Mouse (Mus musculus) limb, embryonic 13.5 days (tissue): ENCODE data around the gene Txnip. TPM values are rescaled to one million over a fixed set of nuclear protein-coding genes. Genes with fewer than 3 reads are reported as not detected.

Experiments
- ATAC-seq: fragments of 200-750 bp; cut with Nextera tagmentation; 2 replicates; pipeline ENCODE4 v1.8.0; 2017; ENCODE audit warnings: low read depth, moderate number of reproducible peaks, moderate TSS enrichment; ENCODE audit not compliant: low FRiP score
- H3K27ac ChIP-seq: fragments of 300-500 bp; sonication (generic); 2 replicates; pipeline ENCODE4 v1.5.1; 2015; ENCODE audit warnings: inconsistent platforms, mild to moderate bottlenecking, moderate library complexity
- H3K27me3 ChIP-seq: fragments of 300-500 bp; sonication (generic); 2 replicates; pipeline ENCODE4 v1.6.1; 2015; ENCODE audit warnings: mild to moderate bottlenecking, inconsistent platforms
- H3K36me3 ChIP-seq: fragments of 300-500 bp; sonication (generic); 2 replicates; pipeline ENCODE4 v1.6.1; 2015; ENCODE audit warnings: inconsistent platforms, mild to moderate bottlenecking, moderate library complexity
- H3K4me1 ChIP-seq: fragments of 300-500 bp; sonication (generic); 2 replicates; pipeline ENCODE4 v1.6.1; 2015; ENCODE audit warnings: inconsistent platforms
- H3K4me2 ChIP-seq: fragments of 300-500 bp; sonication (generic); replicated peaks from 2 replicates; pipeline ENCODE4 v1.6.1; 2015; ENCODE audit warnings: inconsistent platforms, mild to moderate bottlenecking, moderate library complexity
- H3K4me3 ChIP-seq: fragments of 300-500 bp; sonication (generic); 2 replicates; pipeline ENCODE4 v1.5.1; 2015; ENCODE audit warnings: moderate library complexity, mild to moderate bottlenecking, inconsistent platforms
- H3K9ac ChIP-seq: fragments of 300-500 bp; sonication (generic); 2 replicates; pipeline ENCODE4 v1.6.1; 2015; ENCODE audit warnings: mild to moderate bottlenecking, inconsistent platforms
- H3K9me3 ChIP-seq: fragments of 300-500 bp; sonication (generic); 2 replicates; pipeline ENCODE4 v1.6.1; 2016; ENCODE audit warnings: inconsistent platforms
- WGBS: fragments of 180-500 bp; shearing (Covaris S2); methylation state at CpG from one replicate; pipeline ENCODE4 v1.1.7; 2015; 5-methylcytosine and 5-hydroxymethylcytosine counted together
- polyA plus RNA-seq: library from polyadenylated mRNA; unstranded; fragments of >200 nt; fragmentation: Nextera tagmentation; extraction: Ambion mirVana; gene quantifications from 2 replicates; pipeline ENCODE4 v1.2.1, GENCODE M21; 2015

The Txnip gene
- polyA plus RNA-seq, 1 experiment from 2014 or later = 103 TPM

DNA sequence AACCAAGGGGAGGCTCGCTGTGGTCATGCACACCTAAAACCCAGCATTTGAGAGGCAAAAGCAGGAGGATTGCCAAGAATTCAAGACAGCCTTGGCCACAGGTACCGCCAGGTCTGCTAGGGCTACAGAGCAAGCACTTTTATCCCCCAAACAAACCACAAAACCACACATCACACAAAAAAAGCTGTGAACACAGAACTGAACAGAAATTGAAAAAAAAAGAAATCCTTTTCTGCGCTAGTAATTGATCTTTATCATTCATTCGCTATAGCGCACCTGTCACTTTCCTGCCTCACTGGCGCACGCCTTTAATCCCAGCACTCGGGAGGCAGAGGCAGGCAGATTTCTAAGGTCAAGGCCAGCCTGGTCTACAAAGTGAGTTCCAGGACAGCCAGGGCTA, 5.5 kb downstream of the Txnip start:
- Histone ChIP-seq H3K9ac (no peak overlapping the region), H3K27ac (no peak overlapping the region), H3K4me1 (peaks cover 39% of the 10 kb centered on the region), H3K9me3 (no peaks in the 10 kb centered on the region), H3K4me3 (no peak overlapping the region), H3K36me3 (peaks cover 26% of the 10 kb centered on the region), H3K4me2 (no peak overlapping the region), H3K27me3 (no peaks in the 10 kb centered on the region)
- no peak for ATAC-seq
- WGBS = 86% methylated on average over 8 of the region's 8 CpGs

DNA sequence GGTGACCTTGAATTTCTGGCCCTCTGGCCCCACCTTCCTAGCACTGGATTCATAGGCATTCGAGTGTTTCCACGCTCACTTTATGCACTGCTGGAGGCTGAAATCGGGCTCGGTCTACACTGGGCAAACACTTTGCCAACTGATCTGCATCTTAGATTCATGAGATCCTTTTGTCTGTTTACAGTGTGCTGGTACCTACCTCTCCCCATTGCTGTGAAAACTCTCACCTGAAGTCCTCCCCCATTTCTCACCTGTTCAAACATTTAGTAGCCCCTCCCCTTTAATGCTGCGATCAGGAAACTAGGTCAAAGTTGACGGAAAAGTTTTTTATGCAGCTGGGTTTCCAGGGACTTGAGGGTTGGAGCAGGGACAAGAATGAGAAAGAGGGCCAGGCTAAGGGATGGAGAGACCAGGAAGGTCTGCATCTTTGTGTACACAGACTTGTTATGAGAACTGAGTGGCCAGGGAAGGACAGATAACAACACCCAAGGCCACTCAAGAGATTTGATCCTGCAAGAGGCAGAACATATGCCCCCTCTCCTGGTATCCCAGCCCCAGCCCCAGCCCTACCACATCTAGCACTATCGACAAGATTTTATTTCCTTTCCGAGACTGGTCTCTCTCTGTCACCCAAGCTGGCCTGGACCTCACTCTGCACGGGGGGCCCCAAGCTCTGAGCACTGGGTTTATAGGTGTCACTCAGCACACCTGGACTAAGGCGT, 6.3 kb downstream of the Txnip start:
- H3K27ac ChIP-seq = peak overlapping the region; percentile 33; the same call in 1 of the 2 replicates
- H3K27me3 ChIP-seq = no peaks in the 10 kb centered on the region
- H3K9ac ChIP-seq = peak overlapping the region; percentile 25; the same call in 1 of the 2 replicates
- peaks cover 37% of the 10 kb centered on the region for H3K4me1 ChIP-seq
- H3K4me3 ChIP-seq = no peak overlapping the region
- no peak for ATAC-seq
- H3K4me2 ChIP-seq = peak overlapping the region; percentile 14; the same call in 1 of the 2 replicates
- H3K36me3 ChIP-seq = peaks cover 26% of the 10 kb centered on the region
- 46% methylated on average over 10 of the region's 10 CpGs for WGBS
- H3K9me3 ChIP-seq = no peaks in the 10 kb centered on the region

DNA sequence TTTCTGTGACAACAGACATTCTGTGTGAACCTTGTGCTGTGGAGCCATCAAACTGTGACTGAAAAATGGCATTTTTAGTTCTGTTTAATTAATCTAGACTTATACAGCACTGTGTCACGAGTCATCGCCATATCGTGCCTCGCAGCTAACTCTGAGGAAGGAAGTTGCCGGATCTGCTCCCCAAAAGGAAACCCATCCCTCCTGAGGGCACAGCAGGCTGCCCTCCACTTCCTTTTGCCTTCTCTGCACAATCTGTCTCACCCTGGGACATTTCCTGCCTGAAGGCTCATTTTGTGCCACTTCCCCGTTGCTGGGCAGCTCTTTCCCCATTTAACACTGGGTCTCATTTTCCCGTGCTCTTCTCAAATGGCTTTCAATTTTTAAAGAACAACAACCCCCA, 6.9 kb downstream of the Txnip start:
- 43% methylated on average over 7 of the region's 7 CpGs for WGBS
- Histone ChIP-seq H3K9ac (peak overlapping the region; percentile 25; the same call in 1 of the 2 replicates), H3K4me1 (peaks cover 32% of the 10 kb centered on the region), H3K4me3 (no peak overlapping the region), H3K4me2 (peak overlapping the region; percentile 14; the same call in 1 of the 2 replicates), H3K9me3 (no peaks in the 10 kb centered on the region), H3K36me3 (peaks cover 22% of the 10 kb centered on the region), H3K27me3 (no peaks in the 10 kb centered on the region), H3K27ac (no peak overlapping the region)
- no peak for ATAC-seq

DNA sequence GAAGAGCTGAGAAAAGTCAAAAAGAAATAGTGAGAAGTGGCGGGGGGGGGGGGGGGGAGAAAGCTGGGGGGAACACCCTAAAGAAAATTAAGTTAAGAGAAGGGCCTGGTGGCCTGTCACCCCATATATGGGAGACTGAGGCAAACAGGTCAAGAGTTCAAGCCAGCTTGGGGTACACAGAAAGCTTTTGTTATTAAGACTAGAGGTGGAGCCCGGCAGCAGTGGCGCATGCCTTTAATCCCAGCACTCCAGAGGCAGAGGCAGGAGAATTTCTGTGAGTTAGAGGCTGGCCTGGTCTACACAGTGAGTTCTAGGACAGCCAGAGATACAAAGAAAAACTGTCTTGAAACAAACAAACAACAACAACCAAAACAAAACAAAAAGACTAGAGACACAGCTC, 7.3 kb downstream of the Txnip start:
- no peak for ATAC-seq
- H3K4me2 ChIP-seq = no peak overlapping the region
- no peaks in the 10 kb centered on the region for H3K27me3 ChIP-seq
- peaks cover 17% of the 10 kb centered on the region for H3K36me3 ChIP-seq
- no peak overlapping the region for H3K4me3 ChIP-seq
- peaks cover 27% of the 10 kb centered on the region for H3K4me1 ChIP-seq
- no peak overlapping the region; the same call in 1 of the 2 replicates for H3K9ac ChIP-seq
- H3K9me3 ChIP-seq = no peaks in the 10 kb centered on the region
- WGBS = 81% methylated on average over 3 of the region's 3 CpGs
- H3K27ac ChIP-seq = no peak overlapping the region

DNA sequence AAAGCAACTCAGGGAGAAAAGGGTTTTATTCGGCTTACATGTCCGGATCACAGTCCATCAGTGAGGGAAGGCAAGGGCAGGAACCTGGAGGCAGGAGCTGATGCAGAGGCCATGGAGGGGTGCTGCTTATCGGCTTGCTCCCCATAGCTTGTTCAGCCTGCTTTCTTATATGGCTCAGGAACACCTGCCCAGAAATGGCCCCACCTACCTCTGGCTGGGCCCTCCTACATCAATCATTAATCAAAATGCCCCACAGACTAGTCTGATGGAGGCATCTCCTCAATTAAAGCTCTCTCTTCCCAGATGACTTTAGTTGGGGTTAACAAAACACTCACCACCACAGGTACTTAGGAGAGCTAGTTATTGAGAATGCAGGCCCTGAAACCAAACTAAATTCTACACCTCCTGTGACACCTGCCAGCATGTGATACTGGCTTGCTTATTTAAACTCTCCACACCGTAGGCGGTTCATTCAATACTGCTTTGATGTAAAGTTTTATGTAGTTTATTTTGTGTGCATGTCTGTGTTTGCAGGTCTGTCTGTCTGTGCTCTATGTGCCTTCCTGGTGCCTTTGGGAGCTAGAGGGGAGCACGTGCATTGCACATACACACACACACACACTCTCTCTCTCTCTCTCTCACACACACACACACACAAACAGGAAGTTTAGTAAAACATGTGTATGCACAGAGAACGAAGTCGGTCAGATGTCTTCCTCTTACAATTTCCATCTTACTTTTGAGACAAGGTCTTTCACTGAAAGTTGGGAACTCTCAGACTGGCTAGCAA, 9.1 kb downstream of the Txnip start:
- no peak overlapping the region for H3K4me2 ChIP-seq

DNA sequence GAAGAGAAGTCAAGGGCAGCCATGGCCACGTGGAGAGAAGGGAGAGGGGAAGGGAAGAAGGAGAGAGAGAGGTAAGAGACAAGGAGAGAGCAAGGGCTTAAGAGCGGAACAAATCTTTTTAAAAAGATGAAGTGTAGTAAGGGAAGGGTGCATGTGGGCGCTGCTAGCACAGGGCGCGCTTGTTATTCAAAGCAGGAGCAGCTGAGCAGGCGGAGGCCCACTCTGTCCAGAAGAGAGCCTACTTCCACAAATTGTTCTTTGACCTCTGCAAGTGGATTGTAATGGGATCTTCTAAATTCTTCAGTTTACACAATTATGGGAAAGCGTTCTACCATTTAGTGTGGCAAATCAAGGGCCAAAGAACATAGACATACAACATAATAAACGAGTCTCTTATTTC, 10.8 kb downstream of the Txnip start:
- 86% methylated on average over 8 of the region's 8 CpGs for WGBS
- Histone ChIP-seq H3K9me3 (no peaks in the 10 kb centered on the region), H3K4me3 (no peak overlapping the region), H3K4me1 (peaks cover 12% of the 10 kb centered on the region), H3K27ac (peak overlapping the region; percentile 39; the same call in 1 of the 2 replicates), H3K9ac (no peak overlapping the region), H3K27me3 (no peaks in the 10 kb centered on the region), H3K4me2 (no peak overlapping the region), H3K36me3 (no peaks in the 10 kb centered on the region)
- no peak for ATAC-seq

More for the DNA sequence above, 9.1 kb downstream of the Txnip start:
- Histone ChIP-seq H3K36me3 (peaks cover 1% of the 10 kb centered on the region; the same call in 1 of the 2 replicates), H3K9ac (no peak overlapping the region), H3K27me3 (no peaks in the 10 kb centered on the region), H3K4me3 (no peak overlapping the region), H3K27ac (no peak overlapping the region), H3K4me1 (peaks cover 12% of the 10 kb centered on the region), H3K9me3 (no peaks in the 10 kb centered on the region)
- no peak for ATAC-seq
- 77% methylated on average over 8 of the region's 8 CpGs for WGBS

DNA sequence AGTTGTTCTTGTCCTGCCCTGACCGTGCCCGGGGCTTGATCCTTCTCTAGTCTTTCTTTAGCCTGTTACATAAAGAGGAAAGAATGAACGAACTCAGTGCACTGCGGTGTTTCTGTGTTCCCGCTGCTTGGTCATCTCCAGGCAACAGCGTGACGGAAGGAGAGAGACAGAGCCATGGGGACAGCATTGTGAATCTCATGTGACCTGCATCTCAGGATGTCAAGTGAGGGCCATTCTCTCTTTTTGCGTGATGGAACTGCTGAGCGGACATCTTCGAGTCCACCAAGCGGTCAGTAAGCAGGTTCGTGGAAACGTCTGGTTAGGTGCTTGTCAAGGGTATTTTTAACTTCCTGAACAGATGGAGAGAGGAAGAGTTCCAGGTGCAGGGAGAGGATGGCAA, 11.7 kb downstream of the Txnip start:
- no peak for ATAC-seq
- Histone ChIP-seq H3K4me1 (peaks cover 3% of the 10 kb centered on the region), H3K9ac (no peak overlapping the region), H3K4me2 (no peak overlapping the region), H3K27ac (no peak overlapping the region), H3K27me3 (no peaks in the 10 kb centered on the region), H3K36me3 (no peaks in the 10 kb centered on the region), H3K4me3 (no peak overlapping the region), H3K9me3 (no peaks in the 10 kb centered on the region)
- WGBS = 91% methylated on average over 13 of the region's 13 CpGs

DNA sequence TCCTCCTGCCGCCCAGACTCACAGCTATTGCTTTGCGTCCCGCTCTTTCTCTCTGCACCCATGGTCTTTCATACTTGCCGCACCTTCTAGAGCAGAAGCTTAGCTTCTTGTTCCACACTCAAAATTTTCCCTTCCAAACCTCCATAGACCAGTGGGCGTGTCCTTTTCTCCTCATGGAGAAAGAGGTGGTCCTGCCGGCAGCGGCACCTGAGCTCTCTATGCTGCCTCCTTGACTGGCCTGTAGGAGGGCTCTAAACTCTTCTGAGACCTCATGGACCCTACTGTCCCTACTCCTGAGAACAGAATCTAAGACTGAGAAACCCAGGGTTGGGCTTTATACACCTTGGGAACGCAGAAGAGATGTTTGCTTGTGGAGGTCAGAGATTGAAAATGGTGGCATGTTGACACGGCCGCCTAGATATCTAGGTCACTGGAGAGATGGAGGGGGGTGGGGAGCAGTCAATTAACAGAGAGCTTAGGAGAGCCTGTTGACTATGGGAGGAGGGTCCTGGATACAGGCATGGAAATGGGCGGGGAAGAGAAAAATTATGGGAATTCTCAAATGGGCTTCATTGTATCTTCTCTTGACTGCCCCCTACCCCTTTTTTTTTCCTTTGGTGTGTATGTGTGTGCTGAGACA, 12.3 kb downstream of the Txnip start:
- no peak overlapping the region for H3K4me3 ChIP-seq
- H3K27me3 ChIP-seq = no peaks in the 10 kb centered on the region
- ATAC-seq = no peak
- no peak overlapping the region for H3K4me2 ChIP-seq
- H3K27ac ChIP-seq = no peak overlapping the region
- no peaks in the 10 kb centered on the region for H3K36me3 ChIP-seq
- H3K9ac ChIP-seq = no peak overlapping the region
- 85% methylated on average over 11 of the region's 11 CpGs for WGBS
- no peaks in the 10 kb centered on the region for H3K9me3 ChIP-seq
- H3K4me1 ChIP-seq = no peaks in the 10 kb centered on the region

DNA sequence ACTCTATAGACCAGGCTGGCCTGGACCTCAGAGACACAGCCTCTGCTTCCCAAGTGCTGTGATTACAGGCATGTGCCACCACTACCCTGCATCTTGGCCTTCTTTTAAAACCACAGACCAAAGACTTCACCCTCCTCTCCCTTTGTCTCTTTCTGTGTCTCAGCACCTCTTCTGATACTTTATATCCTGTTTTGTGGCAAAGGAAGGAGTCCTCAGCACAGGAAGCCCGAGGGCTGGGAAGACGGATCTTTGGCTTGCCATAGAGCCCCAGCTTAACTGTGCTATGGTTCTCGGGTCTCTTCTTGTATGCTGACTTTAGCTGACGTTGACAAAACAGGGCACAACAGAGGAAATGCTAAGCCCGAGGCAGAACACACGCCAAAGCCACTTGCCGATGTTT, 12.9 kb downstream of the Txnip start:
- WGBS = 73% methylated on average over 7 of the region's 7 CpGs
- Histone ChIP-seq H3K4me1 (peaks cover 1% of the 10 kb centered on the region; the same call in 1 of the 2 replicates), H3K27me3 (no peaks in the 10 kb centered on the region), H3K9me3 (no peaks in the 10 kb centered on the region), H3K9ac (no peak overlapping the region), H3K27ac (no peak overlapping the region), H3K36me3 (no peaks in the 10 kb centered on the region), H3K4me3 (no peak overlapping the region), H3K4me2 (no peak overlapping the region)
- ATAC-seq = no peak

DNA sequence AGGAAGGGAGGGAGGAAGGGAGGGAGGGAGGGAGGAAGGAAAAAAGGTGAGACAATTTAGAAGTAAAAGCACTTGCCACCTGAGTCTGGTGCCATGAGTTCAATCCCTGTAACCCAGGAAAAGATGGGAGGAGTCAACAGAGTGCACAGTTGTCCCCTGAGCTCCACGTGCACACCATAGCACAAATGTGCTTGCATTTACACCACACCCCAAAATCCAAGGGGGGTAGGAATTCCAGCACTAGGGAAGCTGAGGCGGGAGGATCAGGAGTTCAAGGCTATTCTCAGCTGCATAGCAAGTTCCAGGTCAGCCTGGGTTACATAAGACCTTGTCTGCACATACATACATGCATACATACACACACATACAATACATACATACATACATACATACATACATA, 13.6 kb downstream of the Txnip start:
- no peak for ATAC-seq
- H3K4me1 ChIP-seq = peaks cover 8% of the 10 kb centered on the region; the same call in 1 of the 2 replicates
- no peaks in the 10 kb centered on the region for H3K9me3 ChIP-seq
- H3K27ac ChIP-seq = no peak overlapping the region
- no peaks in the 10 kb centered on the region for H3K36me3 ChIP-seq
- 72% methylated on average over 2 of the region's 2 CpGs for WGBS
- no peaks in the 10 kb centered on the region for H3K27me3 ChIP-seq
- H3K4me3 ChIP-seq = no peak overlapping the region
- H3K9ac ChIP-seq = no peak overlapping the region
- H3K4me2 ChIP-seq = no peak overlapping the region

DNA sequence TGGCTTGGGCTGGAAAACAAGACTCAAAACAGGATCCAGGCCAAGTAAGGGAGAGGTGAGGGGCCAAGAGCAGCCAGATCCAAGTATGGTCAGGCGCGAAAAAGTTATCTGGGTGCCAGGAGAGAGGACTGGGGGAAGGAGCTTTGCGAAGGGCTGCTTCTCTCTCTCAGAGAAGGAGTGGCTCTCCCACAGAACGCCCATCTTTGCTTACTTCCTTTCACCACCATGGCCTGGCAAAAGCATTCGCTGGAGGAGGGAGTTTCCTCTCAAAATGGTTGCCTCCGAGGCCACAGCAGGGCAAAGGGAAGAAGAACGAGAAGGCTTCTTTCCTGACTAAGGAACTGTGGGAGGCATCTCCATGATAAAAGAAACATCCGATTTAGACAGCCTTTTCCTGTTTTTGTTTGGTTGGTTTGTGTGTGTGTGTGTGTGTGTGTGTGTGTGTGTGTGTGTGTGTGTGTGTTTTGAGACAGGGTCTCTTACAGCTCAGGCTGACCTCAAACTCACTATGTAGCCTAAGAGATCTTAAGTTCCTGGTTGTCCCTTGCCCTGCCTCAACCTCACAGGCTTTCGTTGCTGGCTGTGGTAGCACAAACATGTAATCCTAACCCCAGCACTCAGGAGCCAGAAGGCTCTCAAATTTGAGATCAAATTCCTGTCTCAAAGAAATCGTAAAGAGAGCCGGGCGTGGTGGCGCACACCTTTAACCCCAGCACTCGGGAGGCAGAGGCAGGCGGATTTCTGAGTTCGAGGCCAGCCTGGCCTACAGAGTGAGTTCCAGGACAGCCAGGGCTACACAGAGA, 14.3 kb downstream of the Txnip start:
- no peak overlapping the region for H3K4me2 ChIP-seq
- 73% methylated on average over 16 of the region's 16 CpGs for WGBS
- H3K9me3 ChIP-seq = no peaks in the 10 kb centered on the region
- H3K27ac ChIP-seq = no peak overlapping the region
- no peaks in the 10 kb centered on the region for H3K36me3 ChIP-seq
- H3K27me3 ChIP-seq = no peaks in the 10 kb centered on the region
- no peak overlapping the region for H3K4me3 ChIP-seq
- no peak for ATAC-seq
- peaks cover 16% of the 10 kb centered on the region for H3K4me1 ChIP-seq
- no peak overlapping the region for H3K9ac ChIP-seq
